Mouse (Mus musculus) liver, embryonic 15.5 days (tissue): ENCODE data around the gene Col4a3bp. TPM values are rescaled to one million over a fixed set of nuclear protein-coding genes. Genes with fewer than 3 reads are reported as not detected.

Experiments used
- ATAC-seq: fragments of 200-750 bp; cut with Nextera tagmentation; 2 replicates; pipeline ENCODE4 v1.8.0; 2017; ENCODE audit warnings: moderate number of reproducible peaks, mild to moderate bottlenecking, moderate library complexity; ENCODE audit not compliant: insufficient read depth
- H3K27ac ChIP-seq: fragments of 300-500 bp; sonication (generic); replicated peaks from 2 replicates; pipeline ENCODE4 v1.5.1; 2015; ENCODE audit warnings: mild to moderate bottlenecking, inconsistent platforms
- H3K27me3 ChIP-seq: fragments of 300-500 bp; sonication (generic); 2 replicates; pipeline ENCODE4 v1.6.1; 2015; ENCODE audit warnings: mild to moderate bottlenecking, inconsistent platforms
- H3K36me3 ChIP-seq: fragments of 300-500 bp; sonication (generic); replicated peaks from 2 replicates; pipeline ENCODE4 v1.6.1; 2015; ENCODE audit warnings: moderate library complexity, mild to moderate bottlenecking, inconsistent platforms
- H3K4me1 ChIP-seq: fragments of 300-500 bp; sonication (generic); replicated peaks from 2 replicates; pipeline ENCODE4 v1.6.1; 2015; ENCODE audit warnings: inconsistent platforms
- H3K4me2 ChIP-seq: fragments of 300-500 bp; sonication (generic); 2 replicates; pipeline ENCODE4 v1.6.1; 2015; ENCODE audit warnings: moderate library complexity, mild to moderate bottlenecking, inconsistent platforms
- H3K4me3 ChIP-seq: fragments of 300-500 bp; sonication (generic); replicated peaks from 2 replicates; pipeline ENCODE4 v1.5.1; 2015; ENCODE audit warnings: mild to moderate bottlenecking, inconsistent platforms
- H3K9ac ChIP-seq: fragments of 300-500 bp; sonication (generic); 2 replicates; pipeline ENCODE4 v1.6.1; 2015; ENCODE audit warnings: moderate library complexity, mild to moderate bottlenecking, inconsistent platforms
- H3K9me3 ChIP-seq: fragments of 300-500 bp; sonication (generic); replicated peaks from 2 replicates; pipeline ENCODE4 v1.6.1; 2016; ENCODE audit warnings: inconsistent platforms
- WGBS: fragments of 180-500 bp; shearing (Covaris S2); methylation state at CpG from one replicate; pipeline ENCODE4 v1.1.7; 2015; ENCODE audit warnings: mixed read lengths; ENCODE audit not compliant: insufficient replicate concordance; 5-methylcytosine and 5-hydroxymethylcytosine counted together
- polyA plus RNA-seq: library from polyadenylated mRNA; unstranded; fragments of >200 nt; fragmentation: Nextera tagmentation; extraction: Ambion mirVana; gene quantifications from 2 replicates; pipeline ENCODE4 v1.2.1, GENCODE M21; 2015

Gene Col4a3bp
- polyA plus RNA-seq, 1 experiment from 2014 or later: 5.5 TPM

DNA sequence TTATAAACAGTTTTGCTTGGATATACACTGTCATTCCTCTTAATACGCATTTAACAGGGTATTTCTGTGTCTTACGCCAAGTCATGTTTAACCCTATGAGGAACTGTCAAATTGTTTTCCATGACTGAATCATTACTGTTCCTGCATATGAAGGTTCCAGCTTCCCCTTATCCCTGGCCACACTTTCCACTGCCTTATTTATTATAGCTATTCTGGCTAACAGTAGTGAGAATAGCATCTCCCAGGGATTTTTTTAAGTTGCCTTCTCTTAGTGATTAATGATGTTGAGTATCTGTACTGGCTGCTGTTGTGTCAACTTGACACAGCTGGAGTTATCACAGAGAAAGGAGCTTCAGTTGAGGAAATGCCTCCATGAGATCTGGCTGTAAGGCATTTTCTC is 25.1 kb upstream of the Col4a3bp start:
- H3K9me3 ChIP-seq: no peaks in the 10 kb centered on the region
- H3K27ac ChIP-seq: no peak overlapping the region
- no peak overlapping the region for H3K4me2 ChIP-seq
- ATAC-seq: no peak
- no peak overlapping the region for H3K9ac ChIP-seq
- 0 out of 2 replicates have a peak, but pooled peaks cover 6% of the 10 kb centered on the region for H3K36me3 ChIP-seq
- H3K27me3 ChIP-seq: no peaks in the 10 kb centered on the region
- H3K4me3 ChIP-seq: no peak overlapping the region
- H3K4me1 ChIP-seq: 0 out of 2 replicates have a peak, but pooled peaks cover 3% of the 10 kb centered on the region
- WGBS: 80% methylated on average over 2 of the region's 2 CpGs

DNA sequence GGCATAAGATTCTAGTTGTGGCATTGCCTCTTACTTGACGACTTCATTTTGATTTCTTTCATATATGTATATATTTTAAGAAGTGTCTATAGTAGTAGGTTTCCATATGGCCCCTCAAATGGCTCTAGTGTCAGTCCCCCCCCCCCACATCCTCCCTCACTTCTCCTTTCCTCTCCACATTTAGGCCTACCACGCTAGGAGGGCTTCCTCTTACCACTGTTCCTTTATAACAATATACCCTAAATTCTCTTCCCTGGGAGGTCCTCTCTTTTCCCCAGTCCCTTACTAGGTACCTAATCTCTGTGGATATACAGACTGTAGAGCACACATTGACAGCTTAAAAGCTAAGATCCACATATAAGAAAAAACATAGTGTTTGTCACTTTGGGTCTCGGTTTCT is 21.1 kb upstream of the Col4a3bp start:
- Histone ChIP-seq H3K9ac (no peak overlapping the region), H3K27ac (no peak overlapping the region), H3K27me3 (no peaks in the 10 kb centered on the region), H3K4me2 (no peak overlapping the region), H3K4me3 (no peak overlapping the region), H3K9me3 (no peaks in the 10 kb centered on the region), H3K4me1 (0 out of 2 replicates have a peak, but pooled peaks cover 2% of the 10 kb centered on the region), H3K36me3 (0 out of 2 replicates have a peak, but pooled peaks cover 3% of the 10 kb centered on the region)
- no peak for ATAC-seq
- 68% methylated on average over 3 of the region's 3 CpGs for WGBS

DNA sequence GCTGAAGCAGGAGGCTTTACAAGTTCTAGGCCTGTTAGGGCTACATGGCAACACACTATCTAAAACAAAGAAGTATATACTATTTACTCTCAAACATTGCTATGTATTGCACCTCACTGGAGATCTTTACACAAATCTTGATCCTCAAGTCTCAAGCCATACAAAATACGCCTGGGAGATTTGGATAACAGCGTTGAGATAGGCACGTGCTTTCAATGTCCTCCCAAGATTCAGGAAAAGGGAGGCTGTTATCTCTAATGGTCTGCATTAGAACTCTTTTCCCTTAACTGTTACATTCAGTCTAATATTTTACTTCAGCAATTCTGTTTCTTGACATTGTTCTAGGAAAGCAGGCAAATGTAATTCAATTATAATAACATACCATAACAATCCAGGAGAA is 15.4 kb upstream of the Col4a3bp start:
- H3K36me3 ChIP-seq: no peaks in the 10 kb centered on the region
- H3K4me3 ChIP-seq: no peak overlapping the region
- H3K4me2 ChIP-seq: no peak overlapping the region
- H3K4me1 ChIP-seq: peaks cover 14% of the 10 kb centered on the region
- no peak overlapping the region for H3K9ac ChIP-seq
- no peaks in the 10 kb centered on the region for H3K27me3 ChIP-seq
- no peaks in the 10 kb centered on the region for H3K9me3 ChIP-seq
- WGBS: 18% methylated on average over 3 of the region's 3 CpGs
- H3K27ac ChIP-seq: no peak overlapping the region
- ATAC-seq: peak; percentile 28; the same call in 1 of the 2 replicates

DNA sequence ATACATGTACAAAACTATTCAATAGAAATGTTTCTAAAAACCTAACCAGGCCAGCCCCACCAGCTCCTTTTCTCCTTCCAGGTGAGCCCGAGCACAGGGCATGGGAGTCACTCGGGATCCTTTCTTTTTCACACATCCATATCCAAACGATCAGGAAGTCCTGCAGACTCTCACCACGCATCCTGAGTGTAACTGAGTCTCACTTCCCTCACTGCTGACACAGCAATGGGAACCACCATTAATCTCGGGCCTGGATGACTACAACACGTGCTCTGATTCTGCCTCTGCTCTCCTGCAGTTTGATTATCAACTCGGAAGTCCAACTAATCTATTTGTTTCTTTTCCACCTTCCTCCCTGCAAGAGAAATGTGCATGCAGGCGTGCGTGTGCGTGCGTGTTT is 14.6 kb upstream of the Col4a3bp start:
- Histone ChIP-seq H3K36me3 (no peaks in the 10 kb centered on the region), H3K4me3 (no peak overlapping the region), H3K4me1 (peaks cover 14% of the 10 kb centered on the region)

DNA sequence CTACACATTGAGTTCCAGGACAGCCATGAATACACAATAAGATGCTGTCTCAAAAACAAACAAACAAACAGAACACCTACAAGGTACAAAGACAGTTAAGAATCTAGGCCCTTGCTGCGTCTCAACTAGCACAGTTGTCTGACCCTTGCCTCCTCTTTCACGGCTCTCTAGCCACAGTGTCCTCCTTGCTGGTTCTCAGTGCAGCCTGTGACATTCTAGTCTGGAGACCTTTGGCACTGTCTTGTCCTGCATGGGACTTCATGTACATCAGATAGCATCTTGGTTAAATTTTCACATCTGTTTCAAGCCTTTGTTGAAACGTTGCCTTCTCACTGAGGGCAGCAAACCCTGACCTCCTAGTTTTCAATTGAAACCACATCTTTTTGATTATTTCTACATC is 13.6 kb upstream of the Col4a3bp start:
- Histone ChIP-seq H3K9ac (no peak overlapping the region), H3K4me1 (peaks cover 14% of the 10 kb centered on the region), H3K9me3 (no peaks in the 10 kb centered on the region), H3K36me3 (no peaks in the 10 kb centered on the region), H3K4me2 (no peak overlapping the region), H3K27me3 (no peaks in the 10 kb centered on the region), H3K27ac (no peak overlapping the region), H3K4me3 (no peak overlapping the region)
- no peak for ATAC-seq
- 81% methylated on average over 3 of the region's 3 CpGs for WGBS

More for the DNA sequence above, 14.6 kb upstream of the Col4a3bp start:
- ATAC-seq: no peak
- Histone ChIP-seq H3K9ac (no peak overlapping the region), H3K4me2 (no peak overlapping the region), H3K9me3 (no peaks in the 10 kb centered on the region), H3K27me3 (no peaks in the 10 kb centered on the region), H3K27ac (no peak overlapping the region)
- 67% methylated on average over 11 of the region's 11 CpGs for WGBS

DNA sequence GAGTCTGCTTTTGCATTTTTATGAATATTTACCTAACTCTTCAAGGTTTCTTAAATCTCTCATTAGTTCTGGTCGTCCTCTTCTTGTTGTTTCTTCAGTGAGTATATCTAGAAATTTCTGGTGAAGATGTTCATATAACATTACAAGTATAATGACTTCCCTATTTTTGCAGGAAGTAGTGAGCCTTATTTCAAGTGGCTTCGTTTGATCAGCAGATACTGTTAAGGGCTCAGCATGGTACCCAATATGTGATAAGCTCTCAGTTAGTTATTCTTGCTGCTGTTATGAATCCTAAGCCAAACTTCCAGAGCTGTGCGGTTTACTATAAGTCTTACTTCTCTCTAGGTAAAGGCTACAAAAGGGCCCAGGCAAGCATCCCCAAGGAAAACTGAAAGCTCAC is 12.9 kb upstream of the Col4a3bp start:
- no peak overlapping the region for H3K4me2 ChIP-seq
- H3K4me3 ChIP-seq: no peak overlapping the region
- H3K9ac ChIP-seq: no peak overlapping the region
- peaks cover 14% of the 10 kb centered on the region for H3K4me1 ChIP-seq
- 56% methylated on average over 3 of the region's 3 CpGs for WGBS
- H3K36me3 ChIP-seq: no peaks in the 10 kb centered on the region
- no peaks in the 10 kb centered on the region for H3K27me3 ChIP-seq
- no peaks in the 10 kb centered on the region for H3K9me3 ChIP-seq
- no peak for ATAC-seq
- H3K27ac ChIP-seq: no peak overlapping the region

DNA sequence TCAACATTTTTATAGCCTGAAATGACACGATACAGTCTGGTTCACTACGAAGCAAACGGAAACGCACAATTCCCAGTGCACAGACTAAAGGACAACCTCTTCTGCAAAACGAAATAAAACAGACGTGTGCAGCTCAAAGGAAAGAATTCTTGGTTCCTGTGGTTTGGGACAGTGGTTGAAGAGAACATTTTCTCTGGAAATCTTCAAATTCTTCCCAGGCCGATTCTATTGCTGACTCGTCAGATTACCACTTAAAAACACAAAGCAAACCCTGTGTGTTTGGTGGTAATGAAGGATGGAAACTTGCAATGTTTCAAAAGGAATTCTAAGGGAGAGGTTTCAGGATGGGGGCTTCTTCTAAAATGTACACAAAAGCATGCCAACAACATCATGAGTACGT is 12.4 kb upstream of the Col4a3bp start:
- H3K36me3 ChIP-seq: no peaks in the 10 kb centered on the region
- no peak overlapping the region for H3K4me3 ChIP-seq
- 81% methylated on average over 9 of the region's 9 CpGs for WGBS
- H3K4me1 ChIP-seq: peaks cover 14% of the 10 kb centered on the region
- no peak overlapping the region for H3K27ac ChIP-seq
- no peak overlapping the region for H3K9ac ChIP-seq
- H3K4me2 ChIP-seq: no peak overlapping the region
- no peaks in the 10 kb centered on the region for H3K27me3 ChIP-seq
- no peaks in the 10 kb centered on the region for H3K9me3 ChIP-seq
- no peak for ATAC-seq

DNA sequence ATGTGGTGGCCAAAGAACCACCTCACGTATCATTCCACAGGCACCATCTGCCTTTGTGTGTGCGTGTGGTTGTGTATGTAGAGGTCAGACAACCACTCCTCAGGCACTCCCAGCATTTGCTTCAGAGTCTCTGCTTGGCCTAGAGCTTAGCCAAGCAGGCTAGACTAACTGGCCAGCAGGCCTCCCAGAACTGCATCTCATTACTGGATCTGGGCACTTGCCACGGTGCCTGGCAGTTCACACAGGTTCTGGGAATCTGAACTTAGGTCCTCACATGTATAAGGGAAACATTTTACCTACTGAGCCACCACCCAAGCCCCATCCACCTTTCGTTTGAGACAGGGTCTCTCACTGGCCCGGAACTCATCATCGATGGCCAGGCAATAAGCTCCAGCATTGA is 10.2 kb upstream of the Col4a3bp start:
- no peak overlapping the region for H3K4me3 ChIP-seq
- H3K9me3 ChIP-seq: no peaks in the 10 kb centered on the region
- no peaks in the 10 kb centered on the region for H3K27me3 ChIP-seq
- H3K4me2 ChIP-seq: no peak overlapping the region
- no peak overlapping the region for H3K27ac ChIP-seq
- no peaks in the 10 kb centered on the region for H3K36me3 ChIP-seq
- no peak for ATAC-seq
- H3K9ac ChIP-seq: no peak overlapping the region
- WGBS: 83% methylated on average over 6 of the region's 6 CpGs
- H3K4me1 ChIP-seq: peaks cover 14% of the 10 kb centered on the region

DNA sequence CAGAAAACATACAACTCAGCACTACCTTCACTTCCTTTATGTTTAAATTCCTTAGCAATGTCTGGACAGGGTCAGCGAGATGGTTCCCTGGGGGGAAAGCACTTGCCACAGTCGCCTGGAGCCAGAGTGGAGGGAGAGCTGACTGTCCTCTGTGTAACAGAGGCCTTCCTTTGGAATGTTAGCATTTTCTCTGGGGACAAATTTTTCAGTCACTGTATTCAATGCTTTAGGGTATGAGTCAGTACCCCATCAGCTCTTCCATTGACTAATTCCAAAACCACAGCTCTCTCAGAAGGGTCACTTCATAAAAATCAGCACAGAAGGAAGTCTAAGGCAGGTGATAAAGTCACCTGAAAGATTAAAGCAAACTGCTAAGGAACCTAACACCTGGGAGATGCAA is 8.7 kb upstream of the Col4a3bp start:
- H3K9ac ChIP-seq: no peak overlapping the region
- H3K4me3 ChIP-seq: no peak overlapping the region
- no peaks in the 10 kb centered on the region for H3K36me3 ChIP-seq
- no peaks in the 10 kb centered on the region for H3K27me3 ChIP-seq
- no peak overlapping the region for H3K4me2 ChIP-seq
- no peaks in the 10 kb centered on the region for H3K9me3 ChIP-seq
- no peak for ATAC-seq
- WGBS: 69% methylated on average over 2 of the region's 2 CpGs
- no peak overlapping the region for H3K27ac ChIP-seq
- peaks cover 7% of the 10 kb centered on the region for H3K4me1 ChIP-seq

DNA sequence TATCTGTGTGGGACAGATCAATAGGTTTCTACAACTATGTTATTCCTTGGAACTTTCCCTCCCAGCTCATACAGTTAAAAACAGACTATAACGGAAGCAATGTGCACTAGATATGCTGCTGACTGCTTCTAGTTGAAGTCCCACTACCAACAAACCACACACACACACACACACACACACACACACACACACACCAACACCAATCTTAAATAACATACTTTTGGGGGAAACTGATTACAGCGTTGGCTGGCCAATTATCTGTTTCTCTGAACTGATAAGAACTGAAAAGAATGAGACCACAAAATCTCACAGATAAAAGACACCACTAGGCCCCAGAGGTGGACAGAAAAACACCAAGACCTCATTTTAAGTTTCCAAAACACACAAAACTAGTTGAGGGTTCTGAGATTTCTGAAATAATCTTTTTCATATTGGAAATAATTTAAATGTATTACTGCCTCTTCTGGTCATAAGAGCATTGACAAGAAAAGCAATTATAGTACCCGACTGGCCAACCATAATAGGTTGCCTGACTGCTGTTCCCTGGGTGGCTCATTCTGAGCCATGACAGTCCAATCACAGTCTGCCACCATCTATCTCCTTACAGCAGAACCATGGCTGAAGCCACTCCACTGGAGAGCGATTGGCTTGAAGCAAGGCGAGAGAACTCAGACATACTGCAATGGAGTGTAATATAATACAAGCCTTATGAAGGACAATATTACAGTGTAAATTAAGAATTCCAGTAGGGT is 5.4 kb upstream of the Col4a3bp start:
- ATAC-seq: no peak
- no peaks in the 10 kb centered on the region for H3K9me3 ChIP-seq
- WGBS: 31% methylated on average over 5 of the region's 5 CpGs

DNA sequence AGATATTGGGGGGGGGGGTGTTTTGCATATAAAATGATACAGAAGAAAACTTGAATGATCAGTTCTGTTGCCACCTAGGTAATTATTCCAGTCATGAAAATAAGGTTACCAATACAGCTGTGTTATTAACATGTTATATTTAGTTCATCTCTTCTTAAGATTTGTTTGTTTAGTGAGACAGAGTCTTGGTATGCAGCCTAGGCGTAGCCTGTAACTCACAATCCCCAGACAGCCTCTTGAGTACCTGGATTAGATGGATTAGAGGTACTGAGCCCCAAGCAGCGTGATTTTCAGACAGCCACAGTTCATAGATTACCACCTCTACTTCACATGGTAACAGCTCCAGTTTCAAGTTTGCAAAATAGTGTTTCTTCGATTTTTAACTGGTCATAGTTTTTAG is 4.3 kb upstream of the Col4a3bp start:
- Histone ChIP-seq H3K36me3 (no peaks in the 10 kb centered on the region), H3K4me2 (no peak overlapping the region), H3K27ac (no peak overlapping the region), H3K9me3 (no peaks in the 10 kb centered on the region), H3K4me3 (no peak overlapping the region), H3K4me1 (peaks cover 16% of the 10 kb centered on the region), H3K27me3 (no peaks in the 10 kb centered on the region), H3K9ac (no peak overlapping the region)
- no peak for ATAC-seq
- WGBS: 59% methylated on average over 3 of the region's 3 CpGs

More for the DNA sequence above, 5.4 kb upstream of the Col4a3bp start:
- peaks cover 16% of the 10 kb centered on the region for H3K4me1 ChIP-seq
- H3K4me2 ChIP-seq: no peak overlapping the region
- H3K27ac ChIP-seq: no peak overlapping the region
- no peaks in the 10 kb centered on the region for H3K27me3 ChIP-seq
- no peak overlapping the region for H3K9ac ChIP-seq
- no peaks in the 10 kb centered on the region for H3K36me3 ChIP-seq
- no peak overlapping the region for H3K4me3 ChIP-seq

DNA sequence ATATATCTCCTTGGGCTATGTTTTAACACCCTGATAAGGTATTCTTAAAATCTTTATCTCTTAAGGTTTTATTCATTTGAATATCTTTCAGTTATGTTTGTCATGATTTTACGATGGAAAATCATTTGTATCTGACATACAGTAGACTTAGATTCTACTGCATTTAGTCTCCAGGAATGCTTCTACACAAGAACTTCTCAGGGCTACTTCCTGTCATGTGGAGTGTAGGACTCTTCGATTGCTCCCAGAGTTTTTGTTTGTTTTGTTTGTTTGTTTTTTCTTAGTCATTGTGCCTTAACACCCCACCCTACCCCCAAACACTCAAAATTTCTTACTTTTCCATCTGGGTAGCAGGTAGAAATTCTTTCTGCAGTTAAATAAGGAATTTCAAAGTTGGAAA is 1.0 kb upstream of the Col4a3bp start:
- Histone ChIP-seq H3K9ac (no peak overlapping the region), H3K4me1 (peaks cover 32% of the 10 kb centered on the region), H3K9me3 (no peaks in the 10 kb centered on the region), H3K4me2 (peak overlapping the region; percentile 76), H3K27me3 (no peaks in the 10 kb centered on the region), H3K27ac (no peak overlapping the region), H3K36me3 (no peaks in the 10 kb centered on the region), H3K4me3 (peak overlapping the region; percentile 87)
- 9% methylated on average over 2 of the region's 2 CpGs for WGBS
- no peak for ATAC-seq
